Mouse (Mus musculus) CH12.LX (cell line): ENCODE measurements around the gene Slc17a3. TPM values are rescaled to one million over a fixed set of nuclear protein-coding genes. Genes with fewer than 3 reads are reported as not detected.

Experiments
- DNase-seq: peaks from one replicate; pipeline ENCODE4 v3.0.0-alpha.2; 2013; ENCODE audit errors: extremely low read depth
- H3K27ac ChIP-seq: 2 replicates; pipeline ENCODE4 v1.5.1; 2012; ENCODE audit warnings: low read depth, mild to moderate bottlenecking, control low read depth, moderate library complexity; ENCODE audit not compliant: insufficient read depth
- H3K27me3 ChIP-seq: replicated peaks from 2 replicates; pipeline ENCODE3; 2012; ENCODE audit warnings: inconsistent platforms
- H3K36me3 ChIP-seq, 2 experiments: replicated peaks in 1 of 2; 2 replicates each; pipeline versions ENCODE3 to v1.6.1; 2012; ENCODE audit warnings: inconsistent platforms in 1 of 2, low read length in 1 of 2, mild to moderate bottlenecking in 1 of 2, mixed read lengths in 1 of 2, moderate library complexity in 1 of 2; ENCODE audit not compliant: control insufficient read depth in 1 of 2, insufficient read depth in 1 of 2
- H3K4me1 ChIP-seq, 2 experiments: 2 replicates each; pipeline ENCODE4 v1.6.1; 2012; ENCODE audit warnings: inconsistent platforms in 1 of 2, moderate library complexity in 1 of 2; ENCODE audit not compliant: insufficient read depth in 2 of 2, control insufficient read depth in 1 of 2
- H3K4me2 ChIP-seq: 2 replicates; pipeline ENCODE4 v1.6.1; 2012; ENCODE audit warnings: low read depth, mild to moderate bottlenecking, control low read depth; ENCODE audit not compliant: poor library complexity, insufficient read depth, severe bottlenecking
- H3K4me3 ChIP-seq, 3 experiments: fragments of 150-350 bp in 1 of 3; sonication (generic) in 1 of 3; replicated peaks in 1 of 3; 2 replicates each; pipeline versions ENCODE3 to v1.5.1; 2011 to 2012; ENCODE audit warnings: low read depth in 2 of 3, low read length in 2 of 3, mild to moderate bottlenecking in 2 of 3, moderate library complexity in 2 of 3, control low read depth in 1 of 3, improper control_type of control experiment in 1 of 3, inconsistent platforms in 1 of 3, mixed read lengths in 1 of 3; ENCODE audit not compliant: poor library complexity in 1 of 3
- H3K79me2 ChIP-seq: replicated peaks from 2 replicates; pipeline ENCODE4 v1.6.1; 2012; ENCODE audit warnings: mild to moderate bottlenecking, moderate library complexity; ENCODE audit not compliant: control insufficient read depth, poor library complexity, insufficient read depth, severe bottlenecking; ENCODE audit errors: extremely low read depth
- H3K9ac ChIP-seq: 2 replicates; pipeline ENCODE4 v1.6.1; 2012; ENCODE audit warnings: low read depth, mild to moderate bottlenecking, control low read depth, moderate library complexity; ENCODE audit not compliant: insufficient read depth
- H3K9me3 ChIP-seq: replicated peaks from 2 replicates; pipeline ENCODE3; 2012; ENCODE audit warnings: low read length, inconsistent platforms, mixed read lengths
- CHD1 ChIP-seq: IDR thresholded peaks from 2 replicates; pipeline ENCODE4 v1.6.1; 2012; ENCODE audit warnings: low read depth, low read length, improper control_type of control experiment, inconsistent platforms
- EP300 ChIP-seq: IDR thresholded peaks from 2 replicates; pipeline ENCODE4 v1.6.1; 2011; ENCODE audit warnings: low read length, improper control_type of control experiment
- MAX ChIP-seq: IDR thresholded peaks from 2 replicates; pipeline ENCODE4 v1.6.1; 2011; ENCODE audit warnings: low read length, improper control_type of control experiment
- MEF2A ChIP-seq: IDR thresholded peaks from 2 replicates; pipeline ENCODE4 v1.6.1; 2014; ENCODE audit warnings: low read depth, mild to moderate bottlenecking, inconsistent platforms, low read length, improper control_type of control experiment, borderline replicate concordance
- SIN3A ChIP-seq: IDR thresholded peaks from 2 replicates; pipeline ENCODE4 v1.6.1; 2012; ENCODE audit warnings: low read length, improper control_type of control experiment, inconsistent platforms
- SMC3 ChIP-seq: IDR thresholded peaks from 2 replicates; pipeline ENCODE4 v1.6.1; 2011; ENCODE audit warnings: low read depth, low read length, improper control_type of control experiment
- ZC3H11A ChIP-seq: IDR thresholded peaks from 2 replicates; pipeline ENCODE4 v1.6.1; 2012; ENCODE audit warnings: low read depth, mild to moderate bottlenecking, inconsistent platforms, low read length, improper control_type of control experiment
- dilution Hi-C: fragments of 300-500 bp; cut with MboI; formaldehyde crosslinking; loops from 2 replicates; pipeline ENCODE4 v1.14.3; 2020; ENCODE audit warnings: low sequenced_read_pairs; ENCODE audit not compliant: extremely low pct_unique_long_range_greater_than_20kb, extremely low pct_ligation_motif_present
- in situ Hi-C: fragments of 300-500 bp; cut with MboI; formaldehyde crosslinking; loops from 3 replicates; pipeline ENCODE4 v1.14.3; 2019; ENCODE audit warnings: low sequenced_read_pairs, low pct_ligation_motif_present, low pct_unique_long_range_greater_than_20kb, mixed read lengths
- polyA plus RNA-seq: library from polyadenylated mRNA; unstranded; fragments of >175 nt; gene quantifications from 2 replicates; pipeline ENCODE4 v1.2.1, GENCODE M21; 2012; ENCODE audit warnings: low read depth; ENCODE audit not compliant: insufficient read length
- total RNA-seq, 2 experiments: library from RNA; depleted of rRNA; stranded (reverse); fragments of 300-350 nt in 1 of 2; fragments of >200 nt in 1 of 2; gene quantifications; 2 replicates each; pipeline ENCODE4 v1.2.3; 2012 to 2014

Slc17a3 gene
- total and polyA plus RNA-seq, 3 experiments = not detected

DNA sequence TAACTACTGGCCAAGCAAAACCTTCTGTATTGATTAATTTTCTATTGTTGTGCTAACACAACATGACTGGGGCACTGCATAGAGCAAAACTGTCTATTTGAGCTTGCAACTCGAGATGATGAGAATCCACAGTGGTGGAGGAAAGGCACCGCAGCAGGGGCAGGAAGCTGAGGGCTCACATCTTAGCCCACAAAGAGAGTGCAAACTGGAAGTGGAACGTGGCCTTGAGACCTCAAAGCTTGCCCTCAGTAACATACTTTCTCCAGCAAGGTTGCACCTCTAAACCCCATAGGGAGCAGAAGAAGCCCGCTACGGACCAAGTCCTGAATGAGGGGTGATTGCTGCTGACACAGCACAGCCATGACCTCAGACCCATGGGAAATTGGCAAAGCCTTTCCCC, 70.9 kb downstream of the Slc17a3 start:
- dilution Hi-C loops (no loop called here), in situ Hi-C loops (no loop called here)
- H3K9me3 ChIP-seq = no peaks in the 10 kb centered on the region
- no peaks in the 10 kb centered on the region for H3K79me2 ChIP-seq
- H3K4me1 ChIP-seq = peaks cover 0 to 42% of the 10 kb centered on the region in 2 experiments; a peak in 3 of 4 replicates
- no peak overlapping the region for H3K4me3 ChIP-seq
- no peak overlapping the region for H3K9ac ChIP-seq
- TF ChIP-seq ZC3H11A (no peak), MEF2A (no peak), EP300 (no peak), SIN3A (no peak), CHD1 (no peak), SMC3 (no peak), MAX (no peak)
- TF ChIP-seq, all 38 proteins: peak for 0
- no peaks in the 10 kb centered on the region for H3K36me3 ChIP-seq
- no peak overlapping the region for H3K27ac ChIP-seq
- DNase-seq = no peak
- no peaks in the 10 kb centered on the region for H3K27me3 ChIP-seq
- H3K4me2 ChIP-seq = no peak overlapping the region

Other genes with a start within 250 kb of the Slc17a3 start
Only the 20 nearest of the 23 such genes appear.
- 436 and 456 TPM in 2 replicates for gene Hist1h2bc, start 155.2 kb upstream of the Slc17a3 start, total RNA-seq (2012; rRNA removed)
- 16.1 and 17.4 TPM in 2 replicates for gene Hist1h2bc, start 155.2 kb upstream of the Slc17a3 start, total RNA-seq (2014; rRNA removed)
- gene Hist1h2bc, start 155.2 kb upstream of the Slc17a3 start, polyA plus RNA-seq = 1.1 and 2.2 TPM in 2 replicates
- 0.38 and 0.76 TPM in 2 replicates for gene Hist1h1t, start 143.6 kb upstream of the Slc17a3 start, total RNA-seq (2012; rRNA removed)
- not detected in 2 replicates for gene Hist1h1t, start 143.6 kb upstream of the Slc17a3 start, total RNA-seq (2014; rRNA removed)
- gene Hist1h1t, start 143.6 kb upstream of the Slc17a3 start, polyA plus RNA-seq = not detected in 2 replicates
- 1,176 and 1,374 TPM in 2 replicates for gene Hist1h4c, start 141.0 kb upstream of the Slc17a3 start, total RNA-seq (2012; rRNA removed)
- gene Hist1h4c, start 141.0 kb upstream of the Slc17a3 start, total RNA-seq (2014; rRNA removed) = 3.9 and 6.9 TPM in 2 replicates
- 0.76 and 1.2 TPM in 2 replicates for gene Hist1h4c, start 141.0 kb upstream of the Slc17a3 start, polyA plus RNA-seq
- 0.08 and 0.50 TPM in 2 replicates for gene Hfe, start 128.6 kb upstream of the Slc17a3 start, total RNA-seq (2012; rRNA removed)
- gene Hfe, start 128.6 kb upstream of the Slc17a3 start, total RNA-seq (2014; rRNA removed) = 0.16 and 0.39 TPM in 2 replicates
- gene Hfe, start 128.6 kb upstream of the Slc17a3 start, polyA plus RNA-seq = 0.67 and 1.0 TPM in 2 replicates
- 568 and 597 TPM in 2 replicates for gene Hist1h1c, start 100.6 kb upstream of the Slc17a3 start, total RNA-seq (2012; rRNA removed)
- gene Hist1h1c, start 100.6 kb upstream of the Slc17a3 start, total RNA-seq (2014; rRNA removed) = 22.8 and 26.1 TPM in 2 replicates
- 12.5 and 13.2 TPM in 2 replicates for gene Hist1h1c, start 100.6 kb upstream of the Slc17a3 start, polyA plus RNA-seq
- gene Hist1h3c, start 93.8 kb upstream of the Slc17a3 start, total RNA-seq (2012; rRNA removed) = 1,821 and 1,847 TPM in 2 replicates
- 57.5 and 73.1 TPM in 2 replicates for gene Hist1h3c, start 93.8 kb upstream of the Slc17a3 start, total RNA-seq (2014; rRNA removed)
- 5.5 and 7.3 TPM in 2 replicates for gene Hist1h3c, start 93.8 kb upstream of the Slc17a3 start, polyA plus RNA-seq
- 2,544 and 2,852 TPM in 2 replicates for gene Hist1h2bb, start 92.7 kb upstream of the Slc17a3 start, total RNA-seq (2012; rRNA removed)
- 34.5 and 54.6 TPM in 2 replicates for gene Hist1h2bb, start 92.7 kb upstream of the Slc17a3 start, total RNA-seq (2014; rRNA removed)
- 0.53 and 1.3 TPM in 2 replicates for gene Hist1h2bb, start 92.7 kb upstream of the Slc17a3 start, polyA plus RNA-seq
- gene Hist1h2ab, start 88.3 kb upstream of the Slc17a3 start, total RNA-seq (2012; rRNA removed) = 1,936 and 2,243 TPM in 2 replicates
- gene Hist1h2ab, start 88.3 kb upstream of the Slc17a3 start, total RNA-seq (2014; rRNA removed) = 24.9 and 32.6 TPM in 2 replicates
- gene Hist1h2ab, start 88.3 kb upstream of the Slc17a3 start, polyA plus RNA-seq = 2.9 TPM in 2 replicates
- 1,913 and 2,096 TPM in 2 replicates for gene Hist1h3b, start 87.2 kb upstream of the Slc17a3 start, total RNA-seq (2012; rRNA removed)
- 28.9 and 44.0 TPM in 2 replicates for gene Hist1h3b, start 87.2 kb upstream of the Slc17a3 start, total RNA-seq (2014; rRNA removed)
- gene Hist1h3b, start 87.2 kb upstream of the Slc17a3 start, polyA plus RNA-seq = 5.4 and 5.5 TPM in 2 replicates
- gene Hist1h4b, start 82.4 kb upstream of the Slc17a3 start, total RNA-seq (2012; rRNA removed) = 2,309 and 2,552 TPM in 2 replicates
- 14.3 and 24.8 TPM in 2 replicates for gene Hist1h4b, start 82.4 kb upstream of the Slc17a3 start, total RNA-seq (2014; rRNA removed)
- gene Hist1h4b, start 82.4 kb upstream of the Slc17a3 start, polyA plus RNA-seq = 3.5 and 11.8 TPM in 2 replicates
- gene Hist1h4a, start 78.2 kb upstream of the Slc17a3 start, total RNA-seq (2012; rRNA removed) = 1,167 and 1,215 TPM in 2 replicates
- 14.2 and 18.4 TPM in 2 replicates for gene Hist1h4a, start 78.2 kb upstream of the Slc17a3 start, total RNA-seq (2014; rRNA removed)
- 3.3 and 4.4 TPM in 2 replicates for gene Hist1h4a, start 78.2 kb upstream of the Slc17a3 start, polyA plus RNA-seq
- gene Hist1h3a, start 77.0 kb upstream of the Slc17a3 start, total RNA-seq (2012; rRNA removed) = 1,392 and 1,471 TPM in 2 replicates
- 60.5 and 78.5 TPM in 2 replicates for gene Hist1h3a, start 77.0 kb upstream of the Slc17a3 start, total RNA-seq (2014; rRNA removed)
- 3.2 and 3.9 TPM in 2 replicates for gene Hist1h3a, start 77.0 kb upstream of the Slc17a3 start, polyA plus RNA-seq
- 1,163 and 1,722 TPM in 2 replicates for gene Hist1h1a, start 75.8 kb upstream of the Slc17a3 start, total RNA-seq (2012; rRNA removed)
- 22.2 and 30.9 TPM in 2 replicates for gene Hist1h1a, start 75.8 kb upstream of the Slc17a3 start, total RNA-seq (2014; rRNA removed)
- 1.7 and 2.4 TPM in 2 replicates for gene Hist1h1a, start 75.8 kb upstream of the Slc17a3 start, polyA plus RNA-seq
- gene Trim38, start 69.5 kb upstream of the Slc17a3 start, total RNA-seq (2012; rRNA removed) = not detected in 2 replicates
- not detected in 2 replicates for gene Trim38, start 69.5 kb upstream of the Slc17a3 start, total RNA-seq (2014; rRNA removed)
- gene Trim38, start 69.5 kb upstream of the Slc17a3 start, polyA plus RNA-seq = 0.11 TPM in 1 of 2 replicates, not detected in the other
- gene Slc17a2, start 32.4 kb upstream of the Slc17a3 start, total RNA-seq (2012; rRNA removed) = 0.04 TPM in 1 of 2 replicates, not detected in the other
- not detected in 2 replicates for gene Slc17a2, start 32.4 kb upstream of the Slc17a3 start, total RNA-seq (2014; rRNA removed)
- gene Slc17a2, start 32.4 kb upstream of the Slc17a3 start, polyA plus RNA-seq = not detected in 2 replicates
- not detected in 2 replicates for gene Slc17a1, start 28.3 kb downstream of the Slc17a3 start, total RNA-seq (2012; rRNA removed)
- not detected in 2 replicates for gene Slc17a1, start 28.3 kb downstream of the Slc17a3 start, total RNA-seq (2014; rRNA removed)
- not detected in 2 replicates for gene Slc17a1, start 28.3 kb downstream of the Slc17a3 start, polyA plus RNA-seq
- gene Slc17a4, start 75.6 kb downstream of the Slc17a3 start, total RNA-seq (2012; rRNA removed) = 0.08 TPM in 1 of 2 replicates, not detected in the other
- gene Slc17a4, start 75.6 kb downstream of the Slc17a3 start, total RNA-seq (2014; rRNA removed) = 0.23 and 0.35 TPM in 2 replicates
- gene Slc17a4, start 75.6 kb downstream of the Slc17a3 start, polyA plus RNA-seq = 0.26 and 0.37 TPM in 2 replicates
- gene Hist1h2ba, start 94.7 kb downstream of the Slc17a3 start, total RNA-seq (2012; rRNA removed) = not detected in 2 replicates
- gene Hist1h2ba, start 94.7 kb downstream of the Slc17a3 start, total RNA-seq (2014; rRNA removed) = not detected in 2 replicates
- not detected in 2 replicates for gene Hist1h2ba, start 94.7 kb downstream of the Slc17a3 start, polyA plus RNA-seq
- gene Hist1h2aa, start 95.0 kb downstream of the Slc17a3 start, total RNA-seq (2012; rRNA removed) = not detected in 2 replicates
- not detected in 2 replicates for gene Hist1h2aa, start 95.0 kb downstream of the Slc17a3 start, total RNA-seq (2014; rRNA removed)
- not detected in 2 replicates for gene Hist1h2aa, start 95.0 kb downstream of the Slc17a3 start, polyA plus RNA-seq
- not detected in 2 replicates for gene Scgn, start 151.8 kb downstream of the Slc17a3 start, total RNA-seq (2012; rRNA removed)
- gene Scgn, start 151.8 kb downstream of the Slc17a3 start, total RNA-seq (2014; rRNA removed) = not detected in 2 replicates
- not detected in 2 replicates for gene Scgn, start 151.8 kb downstream of the Slc17a3 start, polyA plus RNA-seq